Mouse (Mus musculus) layer of hippocampus, postnatal 25 days (tissue): Measurements from ENCODE around the gene Olfr1254. TPM values are rescaled to one million over a fixed set of nuclear protein-coding genes. Genes with fewer than 3 reads are reported as not detected.

Experiments
- DNase-seq, 2 experiments: peaks; one replicate each; pipeline ENCODE4 v3.0.0; 2022; ENCODE audit warnings: mixed read lengths in 2 of 2, low spot score in 1 of 2; ENCODE audit errors: extremely low spot score in 1 of 2
- total RNA-seq, 2 experiments: library from RNA; stranded (reverse); gene quantifications; 2 replicates each; pipeline ENCODE4 v1.2.3; 2021

Olfr1254 gene
- total RNA-seq, result not detected

GRCm38 (mm10) chr2:89793519-89793918 lies at the start of gene Olfr1254:
Olfr1254 (minus strand) TSS chr2:89793619.
- no peak for DNase-seq

DNA sequence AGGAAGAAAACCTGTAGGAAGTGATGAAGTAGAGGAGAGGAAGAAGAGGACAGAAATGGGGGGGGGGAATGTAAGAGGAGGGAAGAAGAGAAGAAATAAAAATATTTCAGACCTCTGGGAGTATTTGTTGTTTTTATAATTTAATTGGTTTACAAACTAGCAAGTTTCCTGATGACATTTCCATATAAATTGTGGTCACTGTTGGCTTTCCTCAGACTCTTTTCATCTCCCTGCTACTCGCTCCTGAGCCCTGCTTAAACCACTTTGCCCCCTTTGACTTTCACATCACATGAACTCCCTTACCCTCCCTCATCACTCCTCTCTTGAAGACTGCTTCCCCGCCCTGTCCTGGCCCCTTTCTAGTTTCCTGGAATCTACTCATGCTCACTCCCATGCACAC lies 48.0 kb upstream of the Olfr1254 start, which contains the start of gene Olfr1256:
TSS of gene Olfr1256 (minus strand) at position 101 of the 400 bp plus-strand sequence.
- no peak for DNase-seq

DNA sequence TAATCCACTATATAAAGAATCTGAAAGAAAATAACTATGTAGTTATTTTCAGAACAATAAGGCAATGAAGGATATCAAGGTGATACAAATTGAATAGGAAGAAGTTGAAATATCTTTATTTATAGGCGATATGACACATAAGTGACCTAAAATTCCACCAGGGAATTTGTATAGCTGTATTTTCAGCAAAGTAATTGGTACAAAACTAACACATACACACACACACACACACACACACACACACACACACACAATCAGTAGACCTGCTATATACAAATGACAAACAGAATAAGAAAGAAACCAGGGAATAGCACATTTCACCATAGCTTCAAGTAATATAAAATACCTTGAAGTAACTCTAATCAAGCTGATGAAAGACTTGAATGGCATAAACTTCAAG lies 26.8 kb upstream of the Olfr1254 start:
- no peak for DNase-seq

- DNase-seq, result no peak
Measured at GRCm38 (mm10) chr2:89811751-89812150, 18.3 kb upstream of the Olfr1254 start, which contains the start of gene Olfr1255. Olfr1255 (plus strand) TSS chr2:89812051.

DNA sequence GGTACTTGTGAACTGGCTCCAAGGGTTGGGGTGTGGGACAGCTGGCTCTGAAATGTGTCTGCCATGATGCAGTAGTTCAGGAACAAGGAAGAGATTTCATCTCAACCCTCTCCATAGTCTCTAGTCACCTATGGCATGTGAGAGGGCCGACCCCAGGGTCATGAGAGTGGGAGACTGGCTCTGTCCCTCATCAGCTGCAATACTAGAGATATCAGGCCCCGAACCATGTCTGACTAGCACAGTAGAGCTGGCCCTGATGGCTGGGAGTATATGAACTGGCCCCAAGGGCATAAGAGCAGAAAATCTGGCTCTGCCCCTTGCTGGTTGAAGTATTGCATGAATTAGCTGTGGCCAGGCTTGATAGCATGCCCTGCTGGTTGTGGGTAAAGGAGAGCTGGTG lies 17.3 kb upstream of the Olfr1254 start:
- no peak for DNase-seq

GRCm38 (mm10) chr2:89799583-89799982 lies 6.2 kb upstream of the Olfr1254 start:
- DNase-seq, result no peak

- no peak for DNase-seq
Measured at GRCm38 (mm10) chr2:89756990-89757389, 36.4 kb downstream of the Olfr1254 start, which contains the start of gene Olfr1253. Olfr1253 (minus strand) TSS chr2:89757090.

Other genes with a start within 250 kb of the Olfr1254 start
- gene Olfr1245, start 215.2 kb downstream of the Olfr1254 start, total RNA-seq, result not detected
- not detected for gene Olfr1246, start 200.5 kb downstream of the Olfr1254 start, total RNA-seq
- not detected for gene Olfr1247, start 179.5 kb downstream of the Olfr1254 start, total RNA-seq
- not detected for gene Olfr1248, start 175.4 kb downstream of the Olfr1254 start, total RNA-seq
- gene Olfr1249, start 158.6 kb downstream of the Olfr1254 start, total RNA-seq, result not detected
- gene Olfr1250, start 132.2 kb downstream of the Olfr1254 start, total RNA-seq, result not detected
- not detected for gene Olfr1251, start 121.7 kb downstream of the Olfr1254 start, total RNA-seq
- gene Olfr1252, start 68.6 kb downstream of the Olfr1254 start, total RNA-seq, result not detected
- gene Olfr1253, start 36.5 kb downstream of the Olfr1254 start, total RNA-seq, result not detected
- gene Olfr1255, start 18.4 kb upstream of the Olfr1254 start, total RNA-seq, result not detected
- not detected for gene Olfr1256, start 47.9 kb upstream of the Olfr1254 start, total RNA-seq
- gene Olfr48, start 54.6 kb upstream of the Olfr1254 start, total RNA-seq, result not detected
- gene Olfr1257, start 84.8 kb upstream of the Olfr1254 start, total RNA-seq, result not detected
- not detected for gene Olfr1258, start 133.7 kb upstream of the Olfr1254 start, total RNA-seq
- not detected for gene Olfr1259, start 155.0 kb upstream of the Olfr1254 start, total RNA-seq
- not detected for gene Olfr1260, start 180.7 kb upstream of the Olfr1254 start, total RNA-seq
- not detected for gene Olfr1261, start 197.6 kb upstream of the Olfr1254 start, total RNA-seq
- not detected for gene Olfr1262, start 206.5 kb upstream of the Olfr1254 start, total RNA-seq
- not detected for gene Olfr1263, start 218.5 kb upstream of the Olfr1254 start, total RNA-seq
- gene Olfr1264, start 232.0 kb upstream of the Olfr1254 start, total RNA-seq, result not detected
- gene Olfr1265, start 241.7 kb upstream of the Olfr1254 start, total RNA-seq, result not detected